Mouse (Mus musculus) liver, postnatal 0 days (tissue): ENCODE measurements around the gene Gm15557. TPM values are rescaled to one million over a fixed set of nuclear protein-coding genes. Genes with fewer than 3 reads are reported as not detected.

ENCODE experiments used
- ATAC-seq: fragments of 200-750 bp; cut with Nextera tagmentation; 2 replicates; pipeline ENCODE4 v1.8.0; 2017; ENCODE audit warnings: mild to moderate bottlenecking, moderate library complexity
- DNase-seq: peaks from one replicate; pipeline ENCODE4 v3.0.0-alpha.2; 2016
- H3K27ac ChIP-seq: fragments of 300-500 bp; sonication (generic); 2 replicates; pipeline ENCODE4 v1.5.1; 2014; ENCODE audit warnings: antibody characterized with exemption, moderate library complexity, mild to moderate bottlenecking, low read depth
- H3K27me3 ChIP-seq: fragments of 300-500 bp; sonication (generic); 2 replicates; pipeline ENCODE4 v1.6.1; 2014; ENCODE audit warnings: low read length, control low read depth, mixed read lengths; ENCODE audit not compliant: insufficient read depth
- H3K36me3 ChIP-seq: fragments of 300-500 bp; sonication (generic); replicated peaks from 2 replicates; pipeline ENCODE4 v1.6.1; 2014; ENCODE audit warnings: mild to moderate bottlenecking, control low read depth, low read length, moderate library complexity, mixed read lengths; ENCODE audit not compliant: insufficient read depth
- H3K4me1 ChIP-seq: fragments of 300-500 bp; sonication (generic); 2 replicates; pipeline ENCODE4 v1.6.1; 2014; ENCODE audit warnings: antibody characterized with exemption, mild to moderate bottlenecking, control low read depth; ENCODE audit not compliant: insufficient read depth
- H3K4me2 ChIP-seq: fragments of 300-500 bp; sonication (generic); 2 replicates; pipeline ENCODE4 v1.6.1; 2014; ENCODE audit warnings: low read depth, mild to moderate bottlenecking, low read length, moderate library complexity, mixed read lengths
- H3K4me3 ChIP-seq: fragments of 300-500 bp; sonication (generic); 2 replicates; pipeline ENCODE4 v1.5.1; 2014; ENCODE audit warnings: low read depth, low read length
- H3K9ac ChIP-seq: fragments of 300-500 bp; sonication (generic); replicated peaks from 2 replicates; pipeline ENCODE4 v1.6.1; 2014; ENCODE audit warnings: mild to moderate bottlenecking, moderate library complexity
- H3K9me3 ChIP-seq: fragments of 300-500 bp; sonication (generic); 2 replicates; pipeline ENCODE4 v1.6.1; 2016; ENCODE audit warnings: mild to moderate bottlenecking, control low read depth, low read length, mixed read lengths
- CTCF ChIP-seq: sonication (generic); IDR thresholded peaks from 2 replicates; pipeline ENCODE4 v1.5.1; 2016; ENCODE audit warnings: antibody characterized with exemption, low read depth
- EP300 ChIP-seq: IDR thresholded peaks from 2 replicates; pipeline ENCODE4 v1.6.1; 2016; ENCODE audit warnings: antibody characterized with exemption, low read depth, mild to moderate bottlenecking
- WGBS: fragments of 180-500 bp; shearing (Covaris S2); extraction: QIAGEN DNeasy Blood & Tissue Kit; methylation state at CpG from one replicate; pipeline ENCODE4 v1.1.7; 2014; ENCODE audit not compliant: insufficient replicate concordance; 5-methylcytosine and 5-hydroxymethylcytosine counted together
- polyA plus RNA-seq: library from polyadenylated mRNA; unstranded; fragments of >200 nt; fragmentation: Nextera tagmentation; extraction: Ambion mirVana; gene quantifications from 2 replicates; pipeline ENCODE4 v1.2.1, GENCODE M21; 2015

Gm15557 gene
- not detected in 2 replicates for polyA plus RNA-seq

DNA sequence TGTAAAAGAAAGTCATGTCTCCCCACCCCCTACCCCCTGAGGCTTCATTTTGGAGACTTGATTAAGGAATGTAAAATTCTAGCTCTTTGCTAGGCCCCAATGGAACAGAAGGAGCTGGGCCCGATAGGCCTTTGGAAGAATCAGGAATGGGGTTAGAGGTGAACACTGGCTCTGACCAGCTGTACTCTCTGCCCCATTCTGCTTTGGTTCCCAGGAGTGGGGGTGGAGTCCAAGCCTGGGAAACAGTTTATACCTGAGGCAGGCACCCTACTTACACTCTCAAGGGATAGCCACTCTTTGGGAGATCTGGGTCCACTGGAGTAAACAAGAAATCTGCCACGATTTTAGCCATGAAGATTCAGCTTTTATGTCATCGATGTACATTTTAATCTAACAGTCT lies at the start of gene Gm15557:
Gene Gm15557, plus strand, starts transcription at position 48 of the 400 bp plus-strand sequence.
- H3K9me3 ChIP-seq: no peaks in the 10 kb centered on the region
- ATAC-seq (no peak), DNase-seq (no peak)

DNA sequence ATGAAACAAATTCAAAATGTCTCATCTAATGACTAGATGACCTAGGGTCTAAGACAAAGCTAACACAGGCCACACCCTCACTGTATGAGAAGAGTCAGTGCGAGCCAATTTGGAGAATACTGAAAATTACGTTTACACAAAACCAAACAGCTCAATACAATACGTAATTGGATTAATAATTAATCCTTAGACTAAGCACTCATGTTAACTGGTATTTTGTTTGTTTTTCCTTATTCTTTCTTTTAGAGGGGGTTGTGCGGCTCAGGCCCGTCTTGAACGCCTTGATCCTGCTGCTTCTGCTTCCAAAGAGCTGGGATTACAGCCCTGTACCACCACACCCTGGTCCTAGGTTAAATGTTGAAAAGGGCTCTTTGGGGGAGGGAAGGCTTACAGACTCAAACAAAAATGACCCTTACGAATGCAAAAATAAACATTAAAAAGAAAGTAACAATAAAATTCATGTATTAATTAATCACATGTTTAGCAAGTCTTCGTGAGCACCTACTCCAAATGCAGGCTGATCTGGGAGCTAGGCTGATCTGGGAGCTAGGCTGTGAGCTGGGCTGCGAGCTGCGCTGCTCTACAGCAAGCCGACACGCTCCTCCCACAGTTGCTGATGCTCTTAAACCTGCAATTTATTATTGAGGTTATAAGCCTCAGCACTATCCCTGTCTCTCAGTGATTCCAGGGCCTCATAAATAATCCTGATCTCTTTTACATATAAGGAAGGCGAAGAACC lies 46.1 kb upstream of the Gm15557 start:
- H3K27me3 ChIP-seq: no peaks in the 10 kb centered on the region
- H3K4me3 ChIP-seq: peak overlapping the region; percentile 19
- no peak for TF ChIP-seq CTCF
- no peak for TF ChIP-seq EP300
- H3K4me1 ChIP-seq: 0 out of 2 replicates have a peak, but pooled peaks cover 2% of the 10 kb centered on the region
- H3K4me2 ChIP-seq: peak overlapping the region; percentile 58
- no peaks in the 10 kb centered on the region for H3K9me3 ChIP-seq
- DNase-seq: no peak
- 63% methylated on average over 13 of the region's 13 CpGs for WGBS
- peak overlapping the region; percentile 68 for H3K27ac ChIP-seq
- ATAC-seq: peak; percentile 69
- H3K36me3 ChIP-seq: peaks cover 6% of the 10 kb centered on the region; the same call in 1 of the 2 replicates
- H3K9ac ChIP-seq: no peak overlapping the region

More for the DNA sequence above, at the start of gene Gm15557:
- no peak for TF ChIP-seq CTCF
- no peak for TF ChIP-seq EP300
- Histone ChIP-seq H3K4me3 (no peak within 1 kb of the TSS), H3K9ac (no peak within 1 kb of the TSS), H3K36me3 (no peaks in the 10 kb centered on the region), H3K4me2 (no peak within 1 kb of the TSS), H3K27me3 (no peaks in the 10 kb centered on the region), H3K4me1 (no peaks in the 10 kb centered on the region), H3K27ac (no peak within 1 kb of the TSS)
- WGBS: 76% methylated on average over 3 of the region's 3 CpGs

GRCm38 (mm10) chr2:155895046-155895735 lies 45.3 kb upstream of the Gm15557 start:
- Histone ChIP-seq H3K27me3 (no peaks in the 10 kb centered on the region), H3K9ac (no peak overlapping the region), H3K4me3 (peak overlapping the region; percentile 19; the same call in 1 of the 2 replicates), H3K27ac (peak overlapping the region; percentile 68), H3K4me2 (peak overlapping the region; percentile 58), H3K4me1 (0 out of 2 replicates have a peak, but pooled peaks cover 2% of the 10 kb centered on the region), H3K36me3 (peaks cover 11% of the 10 kb centered on the region; the same call in 1 of the 2 replicates), H3K9me3 (no peaks in the 10 kb centered on the region)
- DNase-seq: no peak
- peak; percentile 87 for ATAC-seq
- TF ChIP-seq EP300 (no peak), CTCF (no peak)
- WGBS: 67% methylated on average over 16 of the region's 16 CpGs

GRCm38 (mm10) chr2:155902989-155903631 lies 37.4 kb upstream of the Gm15557 start:
- no peaks in the 10 kb centered on the region for H3K9me3 ChIP-seq
- H3K4me2 ChIP-seq: no peak overlapping the region
- no peak overlapping the region for H3K4me3 ChIP-seq
- no peak overlapping the region for H3K9ac ChIP-seq
- 73% methylated on average over 16 of the region's 16 CpGs for WGBS
- ATAC-seq (no peak), DNase-seq (no peak)
- no peaks in the 10 kb centered on the region for H3K4me1 ChIP-seq
- peaks cover 13% of the 10 kb centered on the region for H3K36me3 ChIP-seq
- H3K27me3 ChIP-seq: no peaks in the 10 kb centered on the region
- TF ChIP-seq EP300: no peak
- no peak for TF ChIP-seq CTCF
- H3K27ac ChIP-seq: no peak overlapping the region

DNA sequence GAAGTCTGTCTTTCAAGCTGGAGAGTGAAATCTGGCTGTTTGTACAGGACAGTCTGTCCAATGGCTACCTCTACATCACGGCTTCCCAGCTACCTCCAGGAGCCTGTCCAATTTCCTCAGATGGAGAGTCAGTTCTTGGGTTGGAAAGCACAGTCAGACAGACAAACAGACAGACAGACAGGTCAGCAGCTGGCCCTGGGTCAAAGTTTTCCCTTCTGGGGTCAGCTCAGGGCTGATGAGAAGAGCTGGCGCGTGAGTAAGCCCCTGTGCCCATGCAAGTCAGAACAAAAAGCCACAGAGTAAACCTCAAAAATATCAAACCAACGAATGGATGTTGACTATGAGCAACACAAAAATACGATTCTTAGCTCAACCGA lies 36.9 kb upstream of the Gm15557 start:
- Histone ChIP-seq H3K4me2 (no peak overlapping the region), H3K27me3 (no peaks in the 10 kb centered on the region), H3K9me3 (no peaks in the 10 kb centered on the region), H3K4me3 (no peak overlapping the region), H3K36me3 (peaks cover 13% of the 10 kb centered on the region), H3K4me1 (no peaks in the 10 kb centered on the region), H3K9ac (no peak overlapping the region), H3K27ac (no peak overlapping the region)
- no peak for DNase-seq
- WGBS: 76% methylated on average over 6 of the region's 6 CpGs
- no peak for ATAC-seq
- TF ChIP-seq CTCF (no peak), EP300 (no peak)

GRCm38 (mm10) chr2:155914684-155915083 lies 25.8 kb upstream of the Gm15557 start:
- H3K9me3 ChIP-seq: no peaks in the 10 kb centered on the region
- H3K27ac ChIP-seq: no peak overlapping the region
- no peaks in the 10 kb centered on the region for H3K4me1 ChIP-seq
- no peak for ATAC-seq
- H3K4me3 ChIP-seq: no peak overlapping the region
- peaks cover 35% of the 10 kb centered on the region for H3K36me3 ChIP-seq
- no peaks in the 10 kb centered on the region for H3K27me3 ChIP-seq
- no peak for DNase-seq
- TF ChIP-seq CTCF (no peak), EP300 (no peak)
- WGBS: 68% methylated on average over 6 of the region's 6 CpGs
- no peak overlapping the region for H3K9ac ChIP-seq
- H3K4me2 ChIP-seq: no peak overlapping the region
